Mouse (Mus musculus): Measurements from ENCODE around the gene Pard3.

The Pard3 gene

DNA sequence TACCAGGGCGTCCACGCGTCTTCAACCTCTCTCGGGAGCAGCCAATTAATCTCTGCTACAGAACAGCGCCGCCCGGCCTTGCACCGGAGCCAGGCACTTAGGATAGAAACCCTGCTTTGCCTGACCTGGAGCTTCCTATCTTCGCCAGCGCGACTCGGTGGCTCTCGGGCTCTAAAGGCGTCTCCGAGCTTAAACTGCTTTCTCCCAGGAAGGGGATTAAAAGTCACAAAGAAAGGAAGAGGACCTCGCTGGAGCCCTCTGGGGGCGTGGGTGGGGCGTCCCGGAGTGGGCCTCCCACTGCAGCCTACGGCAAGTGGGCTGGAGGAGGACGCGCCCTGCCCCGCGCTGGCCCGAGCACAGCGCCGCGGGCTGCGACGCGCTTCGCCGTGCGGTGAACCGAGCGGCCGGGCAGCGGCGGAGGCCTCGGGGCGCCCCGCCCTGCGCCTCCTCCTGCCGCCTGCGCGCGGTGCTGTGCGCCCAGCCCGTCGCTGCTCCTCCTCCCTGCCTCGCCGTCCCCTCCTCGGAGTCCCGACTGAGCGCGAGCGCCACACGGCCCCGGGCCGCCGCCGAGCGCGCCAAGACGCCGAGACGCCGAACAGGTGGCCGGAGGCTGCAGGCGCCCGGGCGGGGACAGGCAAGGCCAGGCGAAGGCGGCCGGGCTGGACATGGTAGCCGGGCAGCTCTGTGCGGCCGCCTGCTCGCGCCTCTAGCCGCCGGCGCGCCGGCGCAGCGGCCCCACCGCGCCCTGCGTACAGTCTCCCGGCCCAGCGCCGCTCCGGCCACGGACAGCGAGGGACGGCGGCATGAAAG, at the start of gene Pard3:
Gene Pard3 (plus strand): TSS at position 343 of the 810 bp plus-strand sequence.
- DNase-seq (ENCODE audit: low spot score), result peak; percentile 42

DNA sequence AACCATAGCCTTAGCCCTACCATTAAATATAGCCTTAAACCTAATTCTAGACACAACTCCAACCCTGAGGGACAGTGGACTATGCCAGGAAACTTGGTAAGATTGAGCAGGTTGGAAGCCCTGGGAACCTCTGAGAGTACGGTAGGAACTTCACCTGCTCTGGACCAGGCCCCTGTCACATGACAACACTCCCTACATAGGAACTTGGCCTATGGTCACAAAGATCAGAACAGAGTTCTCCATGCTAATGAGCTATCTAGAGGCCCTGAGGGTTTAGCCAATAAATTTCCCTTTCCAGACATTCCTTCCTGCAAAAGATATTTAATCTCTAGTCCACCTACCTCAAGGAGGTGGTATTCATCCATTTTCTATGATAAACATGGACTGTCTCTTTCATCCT, 41.9 kb upstream of the Pard3 start:
- DNase-seq (ENCODE audit: low spot score), result no peak

DNA sequence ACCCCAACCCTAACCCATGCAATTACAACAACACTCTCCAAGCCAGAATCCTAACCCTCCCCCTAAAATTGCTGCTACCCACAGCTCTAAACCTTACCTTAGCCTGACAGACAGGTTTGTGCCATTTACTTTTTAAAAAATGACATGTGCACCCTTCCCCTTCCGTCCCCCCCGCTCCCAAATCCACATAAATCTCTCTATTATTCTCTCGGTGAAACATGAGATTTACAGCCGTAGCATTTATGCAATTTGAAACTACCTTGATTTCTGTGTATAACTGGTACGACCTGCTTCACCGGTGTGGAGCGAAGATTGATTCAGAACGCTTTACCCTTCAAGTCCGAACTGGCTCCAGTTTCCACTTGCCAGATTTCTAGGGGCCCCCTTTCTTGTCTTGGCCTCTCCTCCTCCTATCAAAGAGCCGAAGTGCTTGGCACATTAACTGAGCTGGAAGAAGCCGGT, 38.4 kb upstream of the Pard3 start:
- no peak for DNase-seq (ENCODE audit: low spot score)

DNA sequence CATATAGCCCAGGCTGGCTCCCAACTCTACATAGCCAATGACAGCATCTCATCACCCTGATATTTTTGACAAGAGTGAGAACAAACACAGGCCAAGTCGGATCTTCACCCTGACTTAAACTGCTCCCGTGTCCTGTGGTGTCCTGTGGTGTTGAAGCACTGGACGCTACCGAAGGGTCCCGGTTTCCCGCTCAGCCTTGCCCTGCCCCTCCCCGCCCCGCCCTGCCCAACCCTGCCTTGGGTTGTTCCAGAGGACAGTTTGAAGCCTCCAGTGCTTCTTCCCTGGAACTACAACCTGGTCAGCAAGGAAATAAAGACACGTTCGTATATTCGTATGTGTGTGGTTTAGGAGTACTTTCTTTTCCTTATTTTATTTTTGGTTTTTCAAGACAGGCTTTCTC, 37.9 kb upstream of the Pard3 start:
- no peak for DNase-seq (ENCODE audit: low spot score)

DNA sequence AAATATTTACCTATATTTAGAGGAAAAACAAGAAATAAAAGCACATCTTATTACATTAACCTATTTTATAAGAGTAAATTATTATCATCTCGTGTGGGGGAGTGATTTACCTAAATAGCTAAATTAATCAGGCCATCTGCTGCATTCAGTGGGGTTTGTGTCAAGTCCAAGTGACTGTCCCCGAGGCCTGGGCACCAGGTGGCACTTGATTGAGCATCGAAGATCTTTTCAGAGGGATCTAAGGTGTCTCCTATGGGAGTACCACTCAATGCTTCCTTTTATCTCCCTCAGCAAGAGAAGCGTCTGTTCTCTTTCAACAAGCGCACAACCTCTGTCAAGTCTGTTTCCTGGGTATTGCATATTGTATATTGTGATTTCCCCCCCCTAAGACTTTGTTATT, 32.2 kb upstream of the Pard3 start:
- no peak for DNase-seq (ENCODE audit: low spot score)

DNA sequence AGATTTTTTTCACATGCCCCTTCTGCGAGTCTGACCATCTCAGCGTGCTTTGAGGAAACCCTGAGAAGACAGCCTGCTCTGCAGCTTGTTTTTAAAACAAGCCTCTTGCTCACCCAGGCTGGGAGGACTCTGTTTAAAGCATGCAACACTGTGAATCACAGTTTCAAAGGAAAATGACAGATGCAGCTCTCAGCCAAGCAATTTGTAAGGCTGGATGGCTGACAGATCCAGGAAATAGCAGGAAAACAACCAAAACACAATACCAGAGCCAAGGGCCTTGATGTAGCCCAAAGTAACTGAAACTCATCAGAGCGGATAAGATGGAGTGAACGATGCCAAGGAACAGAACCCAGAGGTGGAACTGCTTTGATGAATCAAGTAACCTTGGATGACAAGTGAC, 24.8 kb upstream of the Pard3 start:
- DNase-seq (ENCODE audit: low spot score), result no peak

DNA sequence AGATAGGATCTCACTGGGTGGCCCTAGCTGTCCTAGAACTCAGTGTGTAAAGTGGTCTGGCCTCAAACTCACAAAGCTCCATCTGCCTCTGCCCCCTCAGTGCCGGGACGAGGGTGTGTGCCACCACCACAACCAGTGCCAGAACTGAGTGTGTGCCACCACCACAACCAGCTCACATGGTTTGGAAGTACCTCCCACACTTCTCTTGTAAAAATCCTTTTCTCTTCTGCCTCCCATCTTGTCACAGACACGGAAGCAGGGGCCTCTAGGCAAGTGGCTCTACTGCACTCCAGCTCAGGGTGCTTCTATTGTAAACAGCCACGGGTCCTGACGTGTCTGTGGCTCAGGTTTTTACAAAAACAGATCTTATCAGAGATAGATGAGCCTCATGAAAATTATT, 13.7 kb upstream of the Pard3 start:
- DNase-seq (ENCODE audit: low spot score), result no peak

DNA sequence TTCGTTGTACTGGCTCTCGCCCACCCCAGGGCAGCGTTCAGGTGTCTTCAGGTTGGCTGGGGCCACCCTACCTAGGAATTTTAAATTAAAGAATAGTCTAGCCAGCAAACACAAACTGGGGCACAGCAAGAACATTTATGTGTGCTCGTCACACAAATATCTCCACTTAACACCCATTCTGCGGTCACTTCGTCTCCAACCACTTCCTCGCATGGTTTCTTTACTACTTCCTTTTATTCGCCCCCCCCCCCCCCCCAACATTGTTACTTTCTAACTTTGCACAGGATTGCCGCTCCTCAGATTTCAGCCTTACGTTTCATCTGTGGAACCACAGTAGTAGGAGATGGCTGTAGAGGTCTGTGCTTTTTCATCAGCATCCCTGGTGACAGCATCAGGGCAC, 11.6 kb upstream of the Pard3 start:
- DNase-seq (ENCODE audit: low spot score), result no peak

DNA sequence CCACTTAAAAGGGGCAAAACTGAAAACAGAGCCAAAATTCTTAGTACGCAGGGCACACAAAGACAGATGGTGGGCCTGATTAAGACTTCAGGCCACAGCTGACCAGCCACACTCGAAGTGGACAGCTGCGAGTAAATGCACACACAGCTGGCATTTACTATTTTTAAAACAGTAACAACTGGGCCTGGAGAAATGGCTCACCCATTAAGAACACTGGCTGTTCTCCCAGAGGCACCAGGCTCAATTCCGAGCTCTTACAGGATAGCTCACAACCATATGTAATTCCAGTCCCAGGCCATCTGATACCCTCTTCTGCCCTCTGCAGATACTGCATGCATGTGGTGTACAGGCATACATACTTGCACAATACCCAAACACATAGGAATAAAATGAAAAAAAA, 8.6 kb upstream of the Pard3 start:
- DNase-seq (ENCODE audit: low spot score), result no peak

DNA sequence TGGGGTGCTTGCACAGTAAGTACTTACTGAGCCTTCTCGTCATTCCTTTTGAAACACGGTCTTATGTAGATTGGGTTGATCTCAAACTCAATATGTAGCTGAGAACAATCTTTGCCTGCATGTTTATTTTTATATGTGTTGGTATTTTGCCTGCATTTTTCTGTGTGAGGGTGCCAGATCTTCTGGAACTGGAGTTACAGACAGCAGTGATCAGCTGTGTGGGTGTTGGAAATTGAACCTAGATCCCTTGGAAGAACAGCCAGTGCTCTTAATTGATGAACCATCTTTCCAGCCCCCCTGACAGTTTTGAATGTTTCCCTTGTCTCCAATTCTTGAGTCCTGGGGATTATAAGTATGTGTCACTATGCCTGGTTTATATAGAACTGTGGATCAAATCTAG, 4.9 kb upstream of the Pard3 start:
- no peak for DNase-seq (ENCODE audit: low spot score)

DNA sequence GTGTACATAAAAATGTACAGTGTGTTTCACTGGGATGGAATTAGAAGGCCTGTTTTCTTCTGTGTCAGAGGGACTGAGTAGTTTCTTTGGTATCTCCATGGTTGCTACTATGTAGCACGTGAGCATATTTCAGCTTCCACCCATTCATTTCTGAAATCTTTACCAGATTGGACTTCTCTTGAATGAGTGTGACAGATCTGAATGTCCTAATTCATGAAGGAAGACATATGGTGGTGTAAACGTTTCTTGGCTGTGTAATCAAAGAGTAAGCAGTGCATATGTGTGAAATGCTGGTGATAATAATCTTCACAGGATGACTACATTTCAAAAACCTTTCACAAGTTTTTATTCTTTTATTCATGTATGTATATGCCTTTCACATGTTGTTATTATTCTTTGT, 3.9 kb upstream of the Pard3 start:
- no peak for DNase-seq (ENCODE audit: low spot score)

DNA sequence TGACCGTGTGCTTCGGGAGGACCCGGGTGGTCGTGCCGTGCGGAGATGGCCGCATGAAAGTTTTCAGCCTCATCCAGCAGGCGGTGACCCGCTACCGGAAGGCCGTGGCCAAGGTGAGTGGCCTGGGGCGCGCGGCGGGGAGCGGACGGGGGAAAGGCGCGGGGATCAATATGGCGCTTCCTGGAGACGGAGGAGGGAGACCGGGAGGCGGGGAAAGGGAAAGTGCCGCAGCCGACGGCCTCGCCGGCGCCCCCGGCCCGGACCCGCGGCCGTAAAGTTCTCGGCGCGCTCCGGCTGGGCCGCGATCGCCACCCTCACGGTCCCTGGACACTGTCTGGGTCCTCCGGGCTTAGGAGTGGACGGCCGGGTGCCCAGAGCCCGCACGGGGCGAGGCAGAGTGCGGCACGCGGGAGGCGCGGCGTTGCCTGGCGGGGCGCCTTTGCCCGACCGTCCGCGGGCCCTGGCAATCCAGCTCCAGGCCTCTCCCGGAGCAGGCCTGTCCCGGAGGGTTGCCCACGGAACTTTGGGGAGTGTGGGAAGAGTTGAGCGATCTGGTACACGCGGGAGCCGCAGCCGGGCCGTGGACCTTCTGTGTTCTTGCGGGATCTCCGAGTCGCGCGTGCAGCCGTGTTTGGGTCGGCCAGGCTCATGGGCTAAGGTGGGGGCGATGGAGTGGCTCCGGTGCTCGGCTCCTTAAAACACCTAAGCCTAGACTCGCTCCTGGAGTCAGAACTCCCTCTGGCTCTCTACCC, 844 bp downstream of the Pard3 start:
- peak; percentile 13 for DNase-seq (ENCODE audit: low spot score)

DNA sequence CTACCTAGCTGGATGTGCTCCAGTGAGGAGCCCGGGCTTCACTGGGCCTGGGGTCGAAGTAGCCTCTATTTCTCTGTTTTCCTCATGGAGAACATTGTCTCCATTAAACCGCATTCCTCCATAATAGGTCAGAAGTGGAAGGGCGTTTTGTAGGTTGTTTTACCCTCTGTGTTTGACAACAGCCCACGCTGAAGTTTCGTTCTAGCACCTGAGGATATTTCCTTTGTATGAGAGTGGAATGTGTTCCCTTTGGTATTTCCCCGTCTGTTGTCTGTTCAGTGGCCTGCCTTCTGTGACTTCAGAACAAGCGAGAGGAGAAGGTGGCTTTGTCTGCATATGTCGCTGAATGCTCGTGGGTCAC, 1.4 kb downstream of the Pard3 start:
- DNase-seq (ENCODE audit: low spot score), result no peak

DNA sequence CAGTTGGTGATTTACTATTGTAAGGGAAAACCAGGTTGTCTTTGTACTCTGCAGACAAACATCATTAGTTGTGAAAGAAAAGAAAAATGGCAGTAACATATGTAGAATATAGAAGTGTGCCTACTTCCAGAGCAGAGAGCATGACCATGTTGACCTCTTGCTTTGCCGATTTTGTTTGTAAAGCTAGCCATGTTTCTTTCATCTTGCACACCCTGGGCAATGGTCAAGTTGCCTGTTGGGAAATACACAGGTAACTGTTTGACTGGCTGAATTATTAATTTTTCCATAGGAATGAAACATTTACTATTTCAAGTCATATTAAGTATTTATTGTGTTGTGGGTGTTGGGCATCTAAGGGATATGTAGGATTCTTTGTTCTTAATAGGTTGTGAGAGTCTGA, 2.1 kb downstream of the Pard3 start:
- no peak for DNase-seq (ENCODE audit: low spot score)

DNA sequence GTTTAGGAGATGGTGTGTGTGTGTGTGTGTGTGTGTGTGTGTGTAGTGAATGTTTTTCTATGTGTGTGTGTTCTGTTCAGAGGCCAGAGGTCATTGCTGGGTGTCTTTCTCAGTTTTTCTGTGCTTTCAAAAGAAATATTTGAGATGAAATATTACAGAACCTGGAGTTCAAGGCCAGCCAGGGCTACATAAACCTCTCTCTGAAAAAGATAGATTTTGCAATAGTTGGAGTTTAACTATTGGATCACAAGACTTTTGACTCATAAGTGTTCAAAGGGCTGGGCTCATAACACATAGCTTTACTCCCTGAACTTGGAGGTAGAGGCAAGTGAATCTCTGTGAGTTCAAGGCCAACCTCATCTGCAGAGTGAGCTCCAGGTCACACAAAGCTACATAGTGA, 2.8 kb downstream of the Pard3 start:
- DNase-seq (ENCODE audit: low spot score), result no peak

DNA sequence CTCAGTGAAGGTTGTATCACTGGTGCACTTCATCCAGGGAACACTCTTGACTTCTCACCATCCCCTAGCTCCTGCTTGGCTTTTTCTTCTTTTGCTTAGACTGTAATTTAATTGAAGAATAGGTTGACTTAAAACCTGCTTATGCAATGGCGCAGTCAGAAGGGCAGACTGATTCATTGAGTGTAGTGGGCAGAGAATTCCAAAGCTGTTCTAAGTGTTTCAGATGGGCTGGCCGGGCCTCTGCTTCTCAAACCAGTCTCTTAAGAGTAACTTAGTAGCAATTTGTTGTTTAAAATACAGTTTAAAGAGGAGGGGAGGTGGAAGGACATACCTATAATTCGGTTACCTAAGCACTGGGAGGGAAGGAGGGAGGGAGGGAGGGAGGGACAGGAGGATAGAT, 5.0 kb downstream of the Pard3 start:
- no peak for DNase-seq (ENCODE audit: low spot score)

DNA sequence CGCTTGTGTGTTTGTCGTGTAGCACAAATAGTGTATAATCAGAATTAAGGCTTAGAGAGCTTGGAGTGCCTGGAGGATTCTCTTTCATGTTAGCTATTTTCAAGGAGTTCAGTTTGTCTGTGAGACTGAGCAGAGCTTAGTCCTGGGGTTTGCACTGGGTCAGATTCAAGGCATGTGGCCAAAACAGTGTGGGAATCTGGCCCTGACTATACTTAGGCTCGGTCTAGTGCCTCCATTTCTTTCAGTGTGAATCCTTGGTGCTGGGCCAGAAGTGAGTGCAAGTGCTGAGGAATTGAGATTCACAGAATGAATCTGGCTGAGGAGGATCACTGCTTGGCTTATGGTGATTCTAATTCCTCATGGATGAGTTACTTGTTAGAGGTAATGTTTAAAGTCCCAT, 6.5 kb downstream of the Pard3 start:
- DNase-seq (ENCODE audit: low spot score), result no peak

DNA sequence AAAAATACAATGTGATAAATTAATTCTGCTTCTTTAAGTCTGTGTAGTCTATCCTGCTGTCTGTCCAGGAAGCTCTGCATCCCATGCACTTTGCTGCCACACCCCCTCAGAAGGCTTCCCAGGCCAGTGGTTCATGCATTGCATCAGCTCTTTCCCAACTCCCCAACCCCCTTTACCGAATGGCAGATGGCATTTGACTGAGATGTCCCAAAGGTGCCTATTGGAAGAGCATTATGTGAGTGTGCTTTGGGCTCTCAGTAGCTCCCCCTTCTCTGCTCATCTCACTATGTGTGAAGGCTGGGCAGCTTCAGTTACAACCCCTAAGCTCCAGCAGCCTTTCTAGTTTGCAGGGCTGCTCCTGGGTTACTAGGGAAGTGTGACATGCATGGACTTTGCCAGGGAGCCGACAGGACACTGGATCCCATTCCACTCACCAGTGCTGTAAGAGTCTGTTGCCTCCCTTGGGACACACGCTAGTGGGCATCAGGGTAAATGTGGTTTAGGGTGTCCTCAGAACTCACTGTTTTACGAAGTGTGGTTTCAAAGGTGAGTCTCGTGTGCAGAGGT, 9.4 kb downstream of the Pard3 start:
- no peak for DNase-seq (ENCODE audit: low spot score)

DNA sequence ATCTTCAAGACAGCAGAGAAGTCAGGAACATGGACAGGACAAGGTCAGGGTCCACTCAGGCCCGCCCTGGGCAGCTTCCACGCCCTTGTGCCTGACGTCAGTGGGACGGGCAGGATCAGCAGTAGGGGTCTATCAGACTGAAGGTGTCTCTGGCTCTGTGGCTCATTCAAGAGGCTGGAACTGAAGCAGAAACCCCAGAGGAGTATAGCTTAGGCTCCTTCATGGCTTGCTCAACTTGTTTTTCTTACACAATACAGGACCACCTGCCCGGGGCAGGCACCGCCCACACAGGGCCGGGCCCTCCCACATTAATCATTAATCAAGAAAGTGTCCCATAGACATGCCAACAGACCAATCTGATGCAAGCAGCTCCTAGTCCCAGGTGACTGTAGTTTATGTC, 12.8 kb downstream of the Pard3 start:
- no peak for DNase-seq (ENCODE audit: low spot score)

DNA sequence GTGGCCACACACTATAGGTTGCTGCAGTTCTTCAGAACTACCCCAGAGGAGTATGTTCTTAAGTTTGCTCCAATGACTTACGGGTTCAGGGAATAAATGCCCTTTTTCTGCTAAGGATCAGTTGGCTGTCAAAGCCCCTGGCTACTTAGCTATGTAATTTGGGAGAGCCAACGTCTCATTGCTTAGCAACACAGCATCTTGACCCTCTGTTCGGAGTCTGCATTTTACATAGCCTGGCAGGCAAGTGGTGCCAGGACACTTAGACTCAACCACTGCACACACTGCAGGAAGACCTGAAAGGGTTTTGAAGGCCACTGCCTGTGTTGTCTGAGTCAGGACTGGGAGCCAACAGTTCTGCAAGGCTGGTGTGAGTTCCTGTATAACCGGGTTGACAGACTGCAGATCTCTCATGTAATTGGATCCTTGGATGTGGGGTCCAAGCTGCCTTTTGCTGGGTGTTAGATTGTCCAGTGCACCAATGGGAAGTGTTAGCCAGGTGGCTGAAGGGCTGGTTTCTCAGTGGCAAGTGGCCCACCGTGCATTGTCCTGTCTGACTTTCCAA, 15.6 kb downstream of the Pard3 start:
- no peak for DNase-seq (ENCODE audit: low spot score)

DNA sequence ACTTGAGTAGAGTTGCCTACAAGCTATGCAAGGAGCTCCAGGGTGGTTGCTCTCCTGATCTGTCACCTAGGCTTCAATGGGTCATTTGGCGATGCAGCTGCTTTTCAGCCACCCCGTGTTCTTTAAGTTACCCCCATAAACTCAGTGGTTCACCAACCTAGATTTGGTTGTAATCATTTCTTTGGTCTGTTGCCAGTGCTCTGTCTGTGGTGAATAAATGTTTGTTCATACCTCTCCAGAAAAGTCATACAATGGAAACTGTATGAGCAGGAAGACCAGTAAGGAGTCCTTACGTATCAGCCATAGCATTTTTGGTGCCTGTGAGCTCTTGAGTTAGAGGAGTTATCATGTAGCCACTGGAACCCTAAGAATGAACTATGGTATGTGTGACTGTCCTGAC, 17.6 kb downstream of the Pard3 start:
- no peak for DNase-seq (ENCODE audit: low spot score)

DNA sequence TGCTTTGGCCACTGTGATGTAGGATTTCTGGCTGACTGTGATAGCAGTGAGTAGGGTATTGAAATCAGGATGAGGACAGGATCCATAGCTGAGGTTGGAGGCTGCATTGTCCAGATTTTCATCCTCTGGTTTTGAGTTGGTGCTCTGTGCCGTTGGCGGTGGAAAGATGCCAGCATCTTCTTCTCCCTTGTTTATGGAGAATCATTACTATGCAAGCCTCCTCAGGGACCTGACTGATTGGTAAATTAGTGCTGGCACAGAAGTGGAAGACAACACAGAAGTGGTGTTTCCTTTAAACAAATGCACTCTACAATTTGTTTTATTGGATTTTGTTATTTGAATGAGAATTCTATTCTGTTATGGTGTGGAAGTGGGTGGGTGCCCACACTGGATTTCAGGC, 18.8 kb downstream of the Pard3 start:
- no peak for DNase-seq (ENCODE audit: low spot score)

DNA sequence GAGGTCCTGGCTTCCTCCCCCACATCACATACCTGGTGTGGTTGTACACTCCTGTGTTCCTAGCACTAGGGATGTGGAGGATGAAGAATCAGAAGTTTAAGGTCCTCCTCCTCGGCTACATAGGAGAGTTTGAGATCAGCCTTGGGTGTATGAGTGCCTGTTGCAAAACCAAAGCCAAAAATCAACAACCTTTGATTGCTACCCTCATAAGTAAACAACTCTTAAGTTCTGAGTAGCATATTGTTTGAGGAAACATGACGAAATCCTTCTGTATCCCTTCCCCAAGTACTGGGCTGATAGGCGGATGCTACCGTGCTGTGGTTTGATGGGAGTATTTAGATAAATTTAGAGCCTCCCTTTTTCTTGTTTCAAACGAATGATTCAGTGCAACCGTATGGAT, 20.9 kb downstream of the Pard3 start:
- no peak for DNase-seq (ENCODE audit: low spot score)

All from urinary bladder, postnatal 10 days (tissue).